Mouse (Mus musculus) right cerebral cortex, postnatal 10 days (tissue): Measurements from ENCODE around the gene Ska2.

Experiments
- DNase-seq, 2 experiments: peaks; one replicate each; pipeline ENCODE4 v3.0.0; 2021; ENCODE audit warnings: low spot score in 2 of 2

Ska2 gene

DNA sequence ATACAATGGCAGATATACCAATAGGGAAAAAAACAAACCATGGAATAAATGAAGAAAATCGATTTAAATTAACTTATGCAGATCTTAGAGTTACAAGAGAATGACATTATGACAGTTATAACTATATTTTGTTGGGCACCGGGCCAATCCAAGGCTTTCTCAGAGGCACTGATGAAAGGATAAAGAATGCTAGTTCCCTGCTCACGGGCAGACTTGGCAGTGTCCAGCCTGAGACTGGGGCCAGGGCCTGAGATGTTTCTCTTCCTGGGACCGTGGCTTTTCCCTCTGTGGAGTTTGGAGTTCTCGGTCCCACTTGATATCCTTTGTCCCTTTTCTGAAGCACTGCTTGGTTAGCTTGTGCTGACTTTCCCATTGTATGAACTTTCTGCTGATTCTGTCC is 64.6 kb downstream of the Ska2 start:
- no peak for DNase-seq
